Comparison of ENCODE assay signal across 22 mouse cellular contexts in the genomic region with DNA sequence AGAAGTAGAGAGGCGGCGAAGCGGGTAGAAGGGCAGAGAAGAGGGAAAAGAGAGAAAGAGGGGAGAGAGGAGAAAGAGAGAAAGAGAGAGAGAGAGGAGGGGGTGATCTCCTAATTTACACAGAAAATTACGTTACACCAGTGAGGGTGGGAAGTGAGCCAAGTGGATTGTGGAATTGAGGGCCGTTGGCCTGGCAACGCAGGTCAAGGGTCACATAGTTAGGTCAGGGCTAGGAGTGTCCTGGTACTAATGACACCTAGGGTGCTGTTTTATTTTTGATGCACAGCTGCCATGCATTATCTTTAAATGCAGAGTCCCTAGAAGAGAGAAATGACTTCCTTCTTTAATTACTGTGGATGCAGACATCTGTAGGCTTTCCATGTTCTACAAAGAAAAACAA.
"Had no signal": no experiment of that assay in that cellular context is flagged by ENCODE, and none has a peak within 500 bp of the region (broad histone marks: within the 10 kb centered on the region; RNA-seq: fewer than 3 reads in every experiment).

No protein-coding gene starts in this region.

- H3K4me1 ChIP-seq: liver, embryonic 13.5 days; midbrain, embryonic 13.5 days; neural tube, embryonic 13.5 days had no signal

- H3K27me3 ChIP-seq: liver, embryonic 13.5 days; megakaryocyte, embryonic 14.5 days; midbrain, embryonic 13.5 days; neural tube, embryonic 13.5 days had no signal

- H3K36me3 ChIP-seq: liver, embryonic 13.5 days; midbrain, embryonic 10.5 days; midbrain, embryonic 13.5 days; neural tube, embryonic 13.5 days had no signal

- H3K9ac ChIP-seq: liver, embryonic 13.5 days; lung, embryonic 14.5 days; midbrain, embryonic 13.5 days; neural tube, embryonic 13.5 days had no signal

- H3K4me2 ChIP-seq: liver, embryonic 13.5 days; lung, embryonic 14.5 days; midbrain, embryonic 13.5 days; neural tube, embryonic 13.5 days had no signal

- DNase-seq: kidney, adult 18-20 months; kidney, adult 9 months; kidney, postnatal 14 days; layer of hippocampus, adult 9-11 months; liver, embryonic 13.5 days; lung, embryonic 14.5 days; lung, postnatal 36 days; right cerebral cortex, adult 18-20 months; right cerebral cortex, postnatal 14 days; right cerebral cortex, postnatal 4 days; thymus, adult 2 months; thymus, postnatal 14 days; thymus, postnatal 4 days had no signal

- ATAC-seq: lung, postnatal 0 days; midbrain, embryonic 13.5 days; midbrain, embryonic 16.5 days had no signal

- H3K27ac ChIP-seq: layer of hippocampus, adult 2 months; liver, embryonic 13.5 days; midbrain, embryonic 10.5 days; midbrain, embryonic 13.5 days; neural tube, embryonic 13.5 days; stomach, postnatal 0 days had no signal

- H3K9me3 ChIP-seq: liver, embryonic 13.5 days; megakaryocyte, embryonic 14.5 days; midbrain, embryonic 10.5 days; midbrain, embryonic 13.5 days; neural tube, embryonic 13.5 days had no signal

- H3K4me3 ChIP-seq: layer of hippocampus, adult 2 months; liver, embryonic 13.5 days; megakaryocyte, embryonic 14.5 days; midbrain, embryonic 10.5 days; midbrain, embryonic 13.5 days; myocyte; neural tube, embryonic 13.5 days had no signal
